Mouse (Mus musculus) embryonic facial prominence, embryonic 14.5 days (tissue): ENCODE results near the gene Prtn3. TPM values are rescaled to one million over a fixed set of nuclear protein-coding genes. Genes with fewer than 3 reads are reported as not detected.
"Not testable (repeated sequence)": the region's sequence is repeated elsewhere in the genome, so short reads cannot be mapped to it uniquely, and the experiment has no call there.

ENCODE experiments used
- ATAC-seq: fragments of 200-750 bp; cut with Nextera tagmentation; 2 replicates; pipeline ENCODE4 v1.8.0; 2017; ENCODE audit warnings: low read depth, moderate number of reproducible peaks, moderate TSS enrichment
- DNase-seq: peaks from one replicate; pipeline ENCODE4 v3.0.0-alpha.2; 2015; ENCODE audit warnings: low spot score
- H3K27ac ChIP-seq: fragments of 300-500 bp; sonication (generic); replicated peaks from 2 replicates; pipeline ENCODE4 v1.5.1; 2014; ENCODE audit warnings: low read depth, mild to moderate bottlenecking, low read length, moderate library complexity
- H3K27me3 ChIP-seq: fragments of 300-500 bp; sonication (generic); replicated peaks from 2 replicates; pipeline ENCODE4 v1.6.1; 2014; ENCODE audit warnings: low read length; ENCODE audit not compliant: control insufficient read depth, insufficient read depth
- H3K36me3 ChIP-seq: fragments of 300-500 bp; sonication (generic); 2 replicates; pipeline ENCODE4 v1.6.1; 2014; ENCODE audit warnings: low read length, mixed read lengths; ENCODE audit not compliant: control insufficient read depth, insufficient read depth
- H3K4me1 ChIP-seq: fragments of 300-500 bp; sonication (generic); 2 replicates; pipeline ENCODE4 v1.6.1; 2014; ENCODE audit warnings: antibody characterized with exemption, low read length; ENCODE audit not compliant: control insufficient read depth, insufficient read depth
- H3K4me2 ChIP-seq: fragments of 300-500 bp; sonication (generic); 2 replicates; pipeline ENCODE4 v1.6.1; 2014; ENCODE audit warnings: low read depth, mild to moderate bottlenecking, low read length, moderate library complexity, mixed read lengths
- H3K4me3 ChIP-seq: fragments of 300-500 bp; sonication (generic); 2 replicates; pipeline ENCODE4 v1.5.1; 2014; ENCODE audit warnings: low read depth, mild to moderate bottlenecking, low read length
- H3K9ac ChIP-seq: fragments of 300-500 bp; sonication (generic); 2 replicates; pipeline ENCODE4 v1.6.1; 2014; ENCODE audit warnings: low read depth, mild to moderate bottlenecking, low read length, moderate library complexity, mixed read lengths
- H3K9me3 ChIP-seq: fragments of 300-500 bp; sonication (generic); 2 replicates; pipeline ENCODE4 v1.6.1; 2016; ENCODE audit warnings: low read length; ENCODE audit not compliant: control insufficient read depth
- WGBS: fragments of 180-500 bp; shearing (Covaris S2); extraction: QIAGEN DNeasy Blood & Tissue Kit; methylation state at CpG from one replicate; pipeline ENCODE4 v1.1.7; 2014; 5-methylcytosine and 5-hydroxymethylcytosine counted together
- polyA plus RNA-seq: library from polyadenylated mRNA; unstranded; fragments of >200 nt; fragmentation: Nextera tagmentation; extraction: Ambion mirVana; gene quantifications from 2 replicates; pipeline ENCODE4 v1.2.1, GENCODE M21; 2014

Gene Prtn3
- polyA plus RNA-seq, 1 experiment from 2014 or later = 4.1 TPM

DNA sequence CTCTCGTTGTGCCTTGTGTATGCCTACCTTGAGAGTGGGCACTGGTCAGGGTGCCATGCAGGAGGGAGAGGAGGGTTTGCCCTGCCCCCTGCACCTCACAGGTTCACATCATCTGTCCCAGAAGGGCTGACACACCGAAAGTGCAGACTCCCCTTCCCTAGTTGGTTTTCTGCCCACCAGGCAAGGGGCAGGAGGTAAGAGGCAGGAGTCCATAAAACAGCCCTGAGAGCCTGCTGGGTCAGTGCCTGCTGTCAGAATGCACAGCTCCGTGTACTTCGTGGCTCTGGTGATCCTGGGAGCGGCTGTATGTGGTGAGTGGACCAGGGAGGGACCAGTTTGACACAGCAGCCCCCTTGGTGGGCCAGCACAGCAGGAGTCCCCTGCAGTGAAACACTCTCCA lies 16.4 kb downstream of the Prtn3 start, which contains the start of gene Cfd:
Gene Cfd, plus strand, starts transcription at position 184 of the 400 bp plus-strand sequence.
- Histone ChIP-seq H3K27me3 (no peaks in the 10 kb centered on the region), H3K9ac (no peak within 1 kb of the TSS), H3K4me2 (no peak within 1 kb of the TSS), H3K4me3 (no peak within 1 kb of the TSS), H3K4me1 (no peaks in the 10 kb centered on the region), H3K36me3 (peaks cover 8% of the 10 kb centered on the region), H3K27ac (no peak within 1 kb of the TSS), H3K9me3 (no peaks in the 10 kb centered on the region)
- WGBS = 31% methylated on average over 5 of the region's 5 CpGs
- ATAC-seq (no peak), DNase-seq (no peak)

DNA sequence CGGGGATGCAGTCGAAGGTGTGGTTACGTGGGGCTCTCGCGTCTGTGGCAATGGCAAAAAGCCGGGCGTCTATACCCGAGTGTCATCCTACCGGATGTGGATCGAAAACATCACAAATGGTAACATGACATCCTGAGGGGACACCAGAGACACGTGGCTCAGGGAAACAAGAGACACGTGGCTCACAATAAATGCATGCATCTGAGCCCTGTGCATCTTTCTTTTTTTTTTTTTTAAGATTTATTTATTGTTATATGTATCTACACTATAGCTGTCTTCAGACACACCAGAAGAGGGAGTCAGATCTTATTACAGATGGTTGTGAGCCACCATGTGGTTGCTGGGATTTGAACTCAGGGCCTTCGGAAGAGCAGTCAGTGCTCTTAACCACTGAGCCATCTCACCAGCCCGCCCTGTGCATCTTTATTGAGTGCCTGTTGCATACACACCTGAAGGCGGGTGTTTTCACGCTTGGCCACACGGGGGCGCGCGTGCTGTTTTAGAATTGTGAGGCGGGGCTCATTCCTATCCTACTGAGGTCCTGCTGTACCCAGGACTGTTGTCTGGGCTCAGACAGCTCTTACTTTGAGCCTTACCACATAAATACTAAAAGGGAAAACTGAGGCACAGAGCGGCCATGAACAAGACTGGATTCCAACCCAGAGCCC lies 18.3 kb downstream of the Prtn3 start:
- not testable (repeated sequence) for H3K27ac ChIP-seq, H3K4me1 ChIP-seq, H3K4me3 ChIP-seq, H3K9ac ChIP-seq, H3K27me3 ChIP-seq, H3K9me3 ChIP-seq, H3K4me2 ChIP-seq
- 42% methylated on average over 22 of the region's 22 CpGs for WGBS
- H3K36me3 ChIP-seq = peaks cover 27% of the 10 kb centered on the region
- ATAC-seq (0 out of 2 replicates have a peak, but pooled peaks have one; percentile 28), DNase-seq (peak; percentile 63)

DNA sequence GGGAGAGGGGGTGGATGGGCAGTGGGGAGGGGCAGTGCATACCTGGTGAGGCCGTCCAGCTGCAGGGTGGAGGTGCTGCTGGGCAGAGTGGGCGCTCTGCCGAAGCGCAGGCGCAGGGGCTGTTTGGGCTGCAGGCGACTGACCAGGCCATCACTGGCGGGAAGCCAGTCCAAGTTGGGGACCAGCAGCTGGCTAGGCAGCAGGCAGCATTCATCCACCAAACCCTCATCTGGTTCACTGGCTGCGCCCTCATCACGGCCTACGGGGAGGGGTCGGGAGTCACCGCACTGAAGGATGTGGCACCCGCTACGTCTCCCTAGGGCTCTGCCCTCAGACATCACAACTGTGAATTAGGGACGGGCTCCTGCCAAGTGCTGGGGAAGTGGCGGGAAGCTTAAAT lies 22.0 kb downstream of the Prtn3 start:
- H3K27me3 ChIP-seq = no peaks in the 10 kb centered on the region
- no peak overlapping the region for H3K27ac ChIP-seq
- no peak overlapping the region for H3K9ac ChIP-seq
- no peaks in the 10 kb centered on the region for H3K4me1 ChIP-seq
- ATAC-seq = no peak
- WGBS = 94% methylated on average over 9 of the region's 16 CpGs
- H3K4me3 ChIP-seq = no peak overlapping the region
- H3K36me3 ChIP-seq = peaks cover 49% of the 10 kb centered on the region
- no peak for DNase-seq
- no peaks in the 10 kb centered on the region for H3K9me3 ChIP-seq
- H3K4me2 ChIP-seq = no peak overlapping the region

- no peak overlapping the region for H3K9ac ChIP-seq
- 84% methylated on average over 13 of the region's 13 CpGs for whole genome bisulfite sequencing
- no peak overlapping the region for H3K27ac ChIP-seq
- H3K36me3 ChIP-seq = peaks cover 52% of the 10 kb centered on the region
- no peaks in the 10 kb centered on the region for H3K27me3 ChIP-seq
- no peaks in the 10 kb centered on the region for H3K9me3 ChIP-seq
- no peaks in the 10 kb centered on the region for H3K4me1 ChIP-seq
- no peak for DNase-seq
- H3K4me3 ChIP-seq = no peak overlapping the region
- ATAC-seq = no peak
- H3K4me2 ChIP-seq = no peak overlapping the region
Measured at GRCm38 (mm10) chr10:79896814-79897213, 22.5 kb downstream of the Prtn3 start.

DNA sequence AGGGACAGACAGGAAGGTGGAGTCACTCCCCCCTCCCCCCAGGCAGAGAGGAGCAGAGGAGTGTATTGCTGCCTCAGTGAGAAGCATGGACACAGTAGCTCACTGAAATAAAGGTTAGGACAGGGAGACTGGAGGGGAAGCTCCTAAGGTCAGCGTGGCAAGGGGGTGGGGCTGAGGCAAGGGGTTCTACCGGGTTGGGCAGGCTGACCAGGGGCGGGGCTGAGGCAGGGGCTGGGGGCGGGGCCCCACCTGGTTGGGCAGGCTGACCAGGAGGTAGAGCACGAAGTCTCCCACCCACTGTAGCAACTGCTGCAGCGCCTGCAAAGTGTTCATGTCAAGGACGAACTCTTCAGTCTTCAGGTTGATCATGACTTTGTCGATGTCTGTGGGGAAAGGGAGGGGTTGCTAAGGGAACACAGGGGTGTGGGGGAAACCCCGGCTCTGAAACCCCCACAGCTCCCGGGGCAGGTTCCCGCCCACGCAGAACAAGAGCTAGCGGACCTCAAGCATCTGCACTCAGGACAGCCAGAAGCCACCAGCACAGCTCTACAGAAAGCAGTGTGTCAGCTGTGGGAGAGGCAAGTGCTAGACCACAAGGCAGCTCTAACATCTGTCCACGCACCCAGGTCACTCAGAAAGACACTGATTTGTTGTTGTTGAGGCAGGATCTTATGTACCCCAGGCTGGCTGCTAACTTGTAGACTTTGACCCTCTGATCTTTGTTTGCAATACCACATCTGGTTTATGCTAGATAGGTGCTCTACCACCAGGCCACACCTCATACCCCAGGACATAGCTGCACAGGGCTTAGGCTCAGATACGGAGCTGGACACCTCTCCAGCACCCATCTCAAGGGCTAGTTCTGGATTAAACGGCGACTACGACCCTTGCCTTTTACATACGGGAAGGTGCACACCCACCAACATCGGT lies 23.3 kb downstream of the Prtn3 start:
- no peak for ATAC-seq
- 51% methylated on average over 19 of the region's 20 CpGs for WGBS
- DNase-seq = no peak
- Histone ChIP-seq H3K4me3 (no peak overlapping the region), H3K27ac (no peak overlapping the region), H3K4me1 (no peaks in the 10 kb centered on the region), H3K4me2 (no peak overlapping the region), H3K27me3 (no peaks in the 10 kb centered on the region), H3K36me3 (peaks cover 60% of the 10 kb centered on the region), H3K9ac (no peak overlapping the region), H3K9me3 (no peaks in the 10 kb centered on the region)

DNA sequence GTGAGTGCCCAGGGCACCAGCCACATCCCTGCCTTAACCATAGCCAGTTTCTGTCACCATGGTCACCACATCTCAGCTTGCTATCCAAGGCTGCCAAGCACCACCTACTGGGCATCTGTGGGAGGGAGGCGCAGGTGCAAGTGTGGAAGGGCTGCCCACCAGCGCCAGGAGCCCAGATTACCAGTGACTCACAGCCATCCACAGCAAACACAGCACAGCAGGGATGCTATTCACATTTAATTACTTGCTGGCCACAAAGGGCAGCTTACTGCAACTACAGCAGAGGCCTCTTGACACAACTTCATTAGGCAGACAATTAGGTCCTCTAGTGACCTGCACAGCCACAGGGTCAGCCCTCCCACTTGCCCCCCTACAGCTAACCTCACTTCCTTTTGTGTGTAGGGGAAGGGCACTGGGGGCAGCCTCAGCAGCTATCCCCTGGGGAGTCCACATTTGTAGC lies 26.7 kb downstream of the Prtn3 start:
- no peak overlapping the region for H3K9ac ChIP-seq
- DNase-seq = peak; percentile 62

GRCm38 (mm10) chr10:79906712-79907111 lies 32.4 kb downstream of the Prtn3 start:
- DNase-seq (no peak), ATAC-seq (no peak)
- Histone ChIP-seq H3K9me3 (no peaks in the 10 kb centered on the region), H3K4me2 (no peak overlapping the region), H3K4me3 (no peak overlapping the region), H3K27ac (no peak overlapping the region), H3K36me3 (peaks cover 58% of the 10 kb centered on the region), H3K4me1 (no peaks in the 10 kb centered on the region), H3K9ac (no peak overlapping the region), H3K27me3 (no peaks in the 10 kb centered on the region)
- WGBS = 92% methylated on average over 9 of the region's 9 CpGs

More for the DNA sequence above, 26.7 kb downstream of the Prtn3 start:
- no peaks in the 10 kb centered on the region for H3K4me1 ChIP-seq
- H3K27me3 ChIP-seq = no peaks in the 10 kb centered on the region
- ATAC-seq = peak; percentile 63
- H3K9me3 ChIP-seq = no peaks in the 10 kb centered on the region
- H3K4me3 ChIP-seq = no peak overlapping the region
- H3K4me2 ChIP-seq = no peak overlapping the region
- H3K36me3 ChIP-seq = peaks cover 73% of the 10 kb centered on the region
- 35% methylated on average over 2 of the region's 2 CpGs for WGBS
- H3K27ac ChIP-seq = no peak overlapping the region

- WGBS = 93% methylated on average over 9 of the region's 10 CpGs
- H3K9me3 ChIP-seq = no peaks in the 10 kb centered on the region
- H3K27me3 ChIP-seq = no peaks in the 10 kb centered on the region
- DNase-seq (no peak), ATAC-seq (no peak)
- H3K4me3 ChIP-seq = no peak overlapping the region; the same call in 1 of the 2 replicates
- H3K9ac ChIP-seq = no peak overlapping the region
- H3K36me3 ChIP-seq = peaks cover 58% of the 10 kb centered on the region
- no peaks in the 10 kb centered on the region for H3K4me1 ChIP-seq
- H3K4me2 ChIP-seq = no peak overlapping the region
- no peak overlapping the region for H3K27ac ChIP-seq
Measured at GRCm38 (mm10) chr10:79907415-79907814, 33.1 kb downstream of the Prtn3 start.
